Mouse (Mus musculus) CH12F3 (cell line): Measurements from ENCODE around the gene Atxn7l3.

Experiments
- in situ Hi-C: fragments of 300-500 bp; cut with MboI; formaldehyde crosslinking; loops from 2 replicates; pipeline ENCODE4 v1.14.3; 2020; ENCODE audit warnings: low sequenced_read_pairs

The Atxn7l3 gene

GRCm38 (mm10) chr11:102319410-102319792 lies 23.0 kb upstream of the Atxn7l3 start, which contains the start of gene Ubtf:
Gene Ubtf, minus strand, starts transcription at chr11:102319742.
- in situ Hi-C loops: no loop called here

GRCm38 (mm10) chr11:102318576-102319409 lies 22.4 kb upstream of the Atxn7l3 start:
- in situ Hi-C loops: no loop called here

GRCm38 (mm10) chr11:102317901-102318575 lies 21.6 kb upstream of the Atxn7l3 start:
- in situ Hi-C loops: no loop called here

GRCm38 (mm10) chr11:102317298-102317900 lies 21.0 kb upstream of the Atxn7l3 start:
- in situ Hi-C loops: no loop called here

- in situ Hi-C loops: no loop called here
These were observed 20.3 kb upstream of the Atxn7l3 start for GRCm38 (mm10) chr11:102316572-102317297.

GRCm38 (mm10) chr11:102315690-102316571 lies 19.5 kb upstream of the Atxn7l3 start:
- in situ Hi-C loops: no loop called here

- in situ Hi-C loops: no loop called here
These were observed 17.9 kb upstream of the Atxn7l3 start for GRCm38 (mm10) chr11:102314321-102314720.

- in situ Hi-C loops: no loop called here
These were observed 16.2 kb upstream of the Atxn7l3 start for GRCm38 (mm10) chr11:102312586-102312985.

- in situ Hi-C loops: no loop called here
These were observed 15.5 kb upstream of the Atxn7l3 start for GRCm38 (mm10) chr11:102311966-102312365.

GRCm38 (mm10) chr11:102310768-102311695 lies 14.6 kb upstream of the Atxn7l3 start:
- in situ Hi-C loops: no loop called here

GRCm38 (mm10) chr11:102309821-102310617 lies 13.6 kb upstream of the Atxn7l3 start:
- in situ Hi-C loops: no loop called here

- in situ Hi-C loops: no loop called here
These were observed 12.5 kb upstream of the Atxn7l3 start for GRCm38 (mm10) chr11:102308979-102309378.

GRCm38 (mm10) chr11:102308104-102308503 lies 11.7 kb upstream of the Atxn7l3 start:
- in situ Hi-C loops: no loop called here

- in situ Hi-C loops: no loop called here
These were observed 8.9 kb upstream of the Atxn7l3 start for GRCm38 (mm10) chr11:102305359-102305758.

- in situ Hi-C loops: loop anchor here (5.0 kb wide), 1 partner anchor 108 kb away; no protein-coding TSS in a partner anchor
These were observed 7.7 kb upstream of the Atxn7l3 start for GRCm38 (mm10) chr11:102304141-102304540.

- in situ Hi-C loops: loop anchor here (5.0 kb wide), 1 partner anchor 112 kb away; no protein-coding TSS in a partner anchor
These were observed 3.4 kb upstream of the Atxn7l3 start for GRCm38 (mm10) chr11:102299839-102300238.

- in situ Hi-C loops: no loop called here
These were observed 1.4 kb upstream of the Atxn7l3 start for GRCm38 (mm10) chr11:102297577-102298556.
